Mouse (Mus musculus) kidney, embryonic 16.5 days (tissue): ENCODE measurements around the gene Slc47a1. TPM values are rescaled to one million over a fixed set of nuclear protein-coding genes. Genes with fewer than 3 reads are reported as not detected.
"Not testable (repeated sequence)": the region's sequence is repeated elsewhere in the genome, so short reads cannot be mapped to it uniquely, and the experiment has no call there.

Experiments
- ATAC-seq: fragments of 200-750 bp; cut with Nextera tagmentation; 2 replicates; pipeline ENCODE4 v1.8.0; 2017; ENCODE audit warnings: moderate TSS enrichment; ENCODE audit not compliant: low FRiP score, low TSS enrichment
- H3K27ac ChIP-seq: fragments of 300-500 bp; sonication (generic); 2 replicates; pipeline ENCODE4 v1.5.1; 2014; ENCODE audit warnings: low read length
- H3K27me3 ChIP-seq: fragments of 300-500 bp; sonication (generic); 2 replicates; pipeline ENCODE4 v1.6.1; 2014; ENCODE audit warnings: low read length, control low read depth, mixed read lengths; ENCODE audit not compliant: insufficient read depth
- H3K36me3 ChIP-seq: fragments of 300-500 bp; sonication (generic); 2 replicates; pipeline ENCODE4 v1.6.1; 2014; ENCODE audit warnings: low read length, control low read depth, mixed read lengths; ENCODE audit not compliant: insufficient read depth
- H3K4me1 ChIP-seq: fragments of 300-500 bp; sonication (generic); 2 replicates; pipeline ENCODE4 v1.6.1; 2014; ENCODE audit warnings: low read length, control low read depth, mixed read lengths; ENCODE audit not compliant: insufficient read depth
- H3K4me2 ChIP-seq: fragments of 300-500 bp; sonication (generic); replicated peaks from 2 replicates; pipeline ENCODE4 v1.6.1; 2014; ENCODE audit warnings: low read depth, low read length
- H3K4me3 ChIP-seq: fragments of 300-500 bp; sonication (generic); 2 replicates; pipeline ENCODE4 v1.5.1; 2014; ENCODE audit warnings: mild to moderate bottlenecking, low read length
- H3K9ac ChIP-seq: fragments of 300-500 bp; sonication (generic); replicated peaks from 2 replicates; pipeline ENCODE4 v1.6.1; 2014; ENCODE audit warnings: low read length
- H3K9me3 ChIP-seq: fragments of 300-500 bp; sonication (generic); 2 replicates; pipeline ENCODE4 v1.6.1; 2016; ENCODE audit warnings: low read length, control low read depth
- WGBS: fragments of 180-500 bp; shearing (Covaris S2); extraction: QIAGEN DNeasy Blood & Tissue Kit; methylation state at CpG from one replicate; pipeline ENCODE4 v1.1.7; 2014; 5-methylcytosine and 5-hydroxymethylcytosine counted together
- polyA plus RNA-seq: library from polyadenylated mRNA; unstranded; fragments of >200 nt; fragmentation: Nextera tagmentation; extraction: Ambion mirVana; gene quantifications from 2 replicates; pipeline ENCODE4 v1.2.1, GENCODE M21; 2015

Slc47a1 gene
- polyA plus RNA-seq, result 39.5 and 48.8 TPM in 2 replicates

DNA sequence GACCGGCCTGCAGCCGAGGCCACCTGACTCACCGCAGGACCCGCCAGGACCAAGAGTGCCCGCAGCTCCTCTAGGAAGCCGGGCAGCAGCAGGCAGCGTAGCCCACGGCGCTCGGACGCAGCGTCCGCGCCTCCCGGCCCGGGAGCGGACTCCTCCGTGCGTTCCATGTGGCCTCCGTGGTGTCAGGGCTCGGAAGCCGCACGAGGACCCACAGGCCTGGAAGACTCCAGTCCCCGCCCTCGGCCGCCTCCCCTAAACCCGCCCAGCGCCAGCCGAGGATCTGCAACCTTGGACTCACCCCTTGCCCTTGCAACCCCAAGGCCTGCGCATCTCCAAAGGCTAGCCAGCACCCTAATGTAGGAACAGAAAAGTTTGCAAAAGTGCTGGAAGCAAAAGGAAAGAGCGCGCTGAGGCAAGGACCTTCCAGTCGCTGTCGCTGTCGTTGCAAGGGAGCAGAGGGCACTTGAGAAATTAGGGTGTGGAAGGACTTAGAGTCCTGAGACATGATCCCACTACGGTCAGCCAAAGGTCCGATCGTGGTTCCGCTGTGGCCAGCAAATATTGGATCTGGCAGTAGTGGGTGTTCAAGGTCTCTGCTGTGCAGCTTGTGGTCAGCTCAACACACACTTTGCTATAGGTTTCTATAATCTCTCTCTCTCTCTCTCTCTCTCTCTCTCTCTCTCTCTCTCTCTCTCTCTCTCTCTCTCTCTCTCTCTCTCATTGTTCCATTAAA is at the start of gene Slc47a1:
TSS of gene Slc47a1 (minus strand) at position 465 of the 733 bp plus-strand sequence.
- Histone ChIP-seq H3K27me3 (peaks cover 38% of the 10 kb centered on the region), H3K27ac (no peak within 1 kb of the TSS), H3K36me3 (no peaks in the 10 kb centered on the region), H3K9me3 (no peaks in the 10 kb centered on the region), H3K4me1 (peaks cover 9% of the 10 kb centered on the region; the same call in 1 of the 2 replicates), H3K4me3 (peak within 1 kb of the TSS; percentile 45), H3K9ac (peak within 1 kb of the TSS; percentile 66), H3K4me2 (peak within 1 kb of the TSS; percentile 65)
- WGBS, result 13% methylated on average over 39 of the region's 39 CpGs
- peak; percentile 61; the same call in 1 of the 2 replicates for ATAC-seq

DNA sequence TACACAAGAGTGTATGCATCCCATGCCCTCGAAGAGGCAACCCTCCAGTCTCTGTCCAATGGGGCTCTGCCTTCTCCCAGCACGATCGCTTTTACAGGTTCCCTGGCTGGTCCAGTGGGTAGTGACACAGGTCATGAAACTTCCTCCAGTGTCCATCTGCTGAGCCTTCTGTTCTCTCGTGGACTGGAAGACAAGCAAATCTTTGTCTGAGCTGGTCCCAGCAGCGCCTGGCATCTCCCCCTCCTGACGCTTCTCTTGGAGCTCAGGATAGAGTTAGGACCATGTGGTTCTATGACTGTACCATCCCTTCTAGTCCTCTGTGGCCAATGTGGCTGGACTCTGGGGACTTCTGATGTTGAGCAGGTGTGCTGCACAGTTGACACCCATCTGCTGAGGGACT is 41.1 kb upstream of the Slc47a1 start:
- H3K27ac ChIP-seq, result no peak overlapping the region
- 84% methylated on average over 6 of the region's 6 CpGs for WGBS
- no peaks in the 10 kb centered on the region for H3K36me3 ChIP-seq
- no peak overlapping the region for H3K4me3 ChIP-seq
- H3K9me3 ChIP-seq, result peaks cover 5% of the 10 kb centered on the region; the same call in 1 of the 2 replicates
- H3K9ac ChIP-seq, result no peak overlapping the region
- no peaks in the 10 kb centered on the region for H3K27me3 ChIP-seq
- ATAC-seq, result no peak
- H3K4me2 ChIP-seq, result no peak overlapping the region
- no peaks in the 10 kb centered on the region for H3K4me1 ChIP-seq

DNA sequence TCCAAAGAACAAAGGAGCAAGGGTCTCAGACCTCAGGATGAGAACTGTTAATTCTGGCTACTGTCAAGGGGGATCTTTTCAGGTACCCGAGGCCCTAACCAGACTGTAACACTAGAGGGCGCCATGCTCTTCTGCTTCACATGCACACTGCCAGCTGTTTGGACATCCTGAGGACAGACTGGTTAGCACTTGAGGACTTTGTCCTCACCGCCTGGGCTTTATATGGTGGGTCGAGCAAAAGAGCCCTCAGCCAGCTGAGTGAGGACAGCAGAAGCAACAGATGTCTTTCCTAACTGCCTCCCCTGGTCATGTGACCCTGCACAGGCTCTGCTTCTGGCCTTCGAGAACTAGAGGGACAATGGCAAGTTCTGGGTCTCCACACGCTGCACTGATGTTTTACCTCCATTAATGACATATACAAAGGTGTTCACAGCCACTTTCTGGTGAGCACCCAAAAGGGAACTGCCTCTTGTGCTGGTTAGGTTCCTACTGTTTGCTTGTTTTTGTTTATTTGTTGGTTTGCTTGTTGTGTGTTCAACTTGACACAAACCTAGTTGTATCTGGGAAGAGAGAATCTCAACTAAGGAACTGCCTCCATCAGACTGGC is 39.9 kb upstream of the Slc47a1 start:
- H3K9ac ChIP-seq, result no peak overlapping the region
- WGBS, result 25% methylated on average over 6 of the region's 6 CpGs
- H3K27ac ChIP-seq, result no peak overlapping the region

DNA sequence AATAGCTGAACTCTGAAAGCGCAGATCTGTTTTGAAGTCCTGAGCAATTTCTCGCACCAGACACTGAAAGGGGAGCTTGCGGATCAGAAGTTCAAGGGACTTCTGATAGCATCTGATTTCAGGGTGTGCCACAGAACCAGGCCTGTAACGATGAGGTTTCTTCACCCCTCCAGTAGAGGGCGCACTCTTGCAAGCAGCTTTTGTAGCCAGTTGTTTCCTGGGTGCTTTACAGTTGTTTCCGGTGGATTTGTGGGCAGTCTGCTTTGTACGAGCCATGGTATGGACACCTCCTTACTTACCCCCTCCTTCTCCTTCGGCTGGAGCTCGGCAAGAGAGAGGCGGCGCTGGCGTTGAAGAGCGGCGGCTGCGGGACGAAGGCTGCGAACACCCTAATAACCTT is 38.4 kb upstream of the Slc47a1 start:
- not testable (repeated sequence) for H3K27me3 ChIP-seq, H3K4me3 ChIP-seq, H3K4me2 ChIP-seq, H3K27ac ChIP-seq, H3K9me3 ChIP-seq, H3K36me3 ChIP-seq, ATAC-seq, H3K4me1 ChIP-seq, H3K9ac ChIP-seq
- 84% methylated on average over 17 of the region's 17 CpGs for WGBS

More for the DNA sequence above, 39.9 kb upstream of the Slc47a1 start:
- ATAC-seq, result peak; percentile 92
- H3K9me3 ChIP-seq, result peaks cover 5% of the 10 kb centered on the region; the same call in 1 of the 2 replicates
- H3K4me1 ChIP-seq, result no peaks in the 10 kb centered on the region
- H3K36me3 ChIP-seq, result no peaks in the 10 kb centered on the region
- no peaks in the 10 kb centered on the region for H3K27me3 ChIP-seq
- H3K4me3 ChIP-seq, result no peak overlapping the region
- H3K4me2 ChIP-seq, result no peak overlapping the region

DNA sequence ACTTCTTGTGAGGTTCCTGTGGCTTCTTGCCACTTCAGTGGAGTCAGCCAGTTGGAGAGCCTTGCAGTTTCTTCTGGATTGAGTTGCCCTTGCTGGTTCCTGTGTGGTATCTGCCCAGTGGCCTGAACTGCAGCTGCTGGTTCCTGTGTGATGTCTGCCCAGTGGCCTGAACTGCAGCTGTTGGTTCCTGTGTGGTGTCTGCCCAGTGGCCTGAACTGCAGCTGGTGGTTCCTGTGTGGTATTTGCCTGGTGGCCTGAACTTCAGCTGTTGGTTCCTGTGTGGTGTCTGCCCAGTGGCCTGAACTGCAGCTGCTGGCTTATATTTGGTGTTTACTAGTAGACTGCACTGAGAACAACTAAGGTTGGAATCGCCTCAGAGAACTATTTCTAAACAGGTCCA is 37.3 kb upstream of the Slc47a1 start:
- WGBS, result 91% methylated on average over 1 of the region's 1 CpGs
- Histone ChIP-seq H3K9me3 (peaks cover 5% of the 10 kb centered on the region; the same call in 1 of the 2 replicates), H3K4me1 (no peaks in the 10 kb centered on the region), H3K27ac (no peak overlapping the region), H3K9ac (no peak overlapping the region), H3K4me3 (no peak overlapping the region), H3K4me2 (no peak overlapping the region), H3K27me3 (no peaks in the 10 kb centered on the region), H3K36me3 (no peaks in the 10 kb centered on the region)
- no peak for ATAC-seq

DNA sequence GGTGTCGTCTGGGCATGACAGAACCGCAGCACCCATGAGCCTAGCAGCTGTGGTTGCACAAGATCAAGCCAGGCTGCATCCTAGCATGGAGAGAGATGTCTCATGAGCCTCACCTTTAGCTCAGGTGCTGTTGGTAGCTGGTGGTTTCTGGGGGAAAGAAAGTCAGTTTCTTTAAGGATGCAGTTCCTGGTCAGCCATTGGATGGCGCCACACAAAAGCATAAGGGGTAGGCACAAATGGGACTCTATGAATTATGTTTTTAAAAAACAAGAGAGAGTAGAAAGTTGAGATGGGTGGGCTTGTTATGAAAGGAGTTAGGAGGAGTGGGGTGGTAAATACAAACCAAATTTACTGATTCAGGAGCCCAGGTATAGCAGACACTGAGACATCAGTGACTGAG is 36.4 kb upstream of the Slc47a1 start:
- Histone ChIP-seq H3K27ac (no peak overlapping the region), H3K9ac (no peak overlapping the region), H3K36me3 (no peaks in the 10 kb centered on the region), H3K4me2 (no peak overlapping the region), H3K4me1 (no peaks in the 10 kb centered on the region; the same call in 1 of the 2 replicates), H3K9me3 (0 out of 2 replicates have a peak, but pooled peaks cover under 1% of the 10 kb centered on the region), H3K4me3 (no peak overlapping the region), H3K27me3 (no peaks in the 10 kb centered on the region)
- WGBS, result 84% methylated on average over 3 of the region's 3 CpGs
- ATAC-seq, result no peak

DNA sequence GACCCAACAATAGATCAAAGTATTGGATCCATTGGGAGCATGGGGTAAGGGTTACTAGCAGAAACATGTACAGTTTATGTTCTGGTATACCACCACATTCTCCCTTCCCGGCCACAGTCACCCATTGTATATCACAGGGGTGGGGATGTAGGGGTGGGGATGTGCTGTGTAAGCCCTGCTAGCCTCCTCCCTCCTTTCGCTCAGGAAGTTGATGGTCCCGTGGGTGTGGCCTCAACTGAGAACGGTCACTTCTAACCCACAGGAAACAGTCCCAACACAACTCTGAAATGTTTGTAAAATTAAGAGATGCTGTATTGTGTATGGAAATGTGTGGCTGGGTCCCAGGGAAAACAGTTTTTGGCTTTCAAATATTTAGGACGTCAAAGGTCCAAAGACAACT is 35.3 kb upstream of the Slc47a1 start:
- Histone ChIP-seq H3K4me2 (no peak overlapping the region), H3K9ac (no peak overlapping the region), H3K27me3 (no peaks in the 10 kb centered on the region), H3K4me1 (no peaks in the 10 kb centered on the region; the same call in 1 of the 2 replicates), H3K27ac (no peak overlapping the region), H3K36me3 (no peaks in the 10 kb centered on the region), H3K9me3 (no peaks in the 10 kb centered on the region), H3K4me3 (no peak overlapping the region)
- 63% methylated on average over 5 of the region's 5 CpGs for WGBS
- ATAC-seq, result no peak

DNA sequence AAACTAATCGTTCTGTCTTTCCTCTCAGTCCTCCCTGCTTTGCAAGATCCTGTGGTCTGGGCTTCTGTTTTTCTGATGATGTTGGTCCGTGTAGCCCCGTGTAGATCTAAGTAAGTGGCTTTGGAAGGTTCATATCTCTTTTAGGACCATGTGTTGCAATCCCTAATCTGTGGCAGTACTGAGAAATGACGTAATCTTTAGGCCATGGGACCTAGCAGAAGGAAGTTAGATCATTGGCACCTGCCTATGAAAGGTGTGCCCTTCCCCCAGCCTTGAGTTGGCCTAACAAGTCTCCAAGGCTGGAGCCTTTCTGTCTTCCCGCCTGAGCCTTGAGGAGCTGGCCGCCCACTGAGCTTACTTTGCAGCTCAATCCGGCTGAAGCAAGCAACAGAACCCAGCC is 33.7 kb upstream of the Slc47a1 start:
- ATAC-seq, result no peak
- peaks cover 5% of the 10 kb centered on the region; the same call in 1 of the 2 replicates for H3K4me1 ChIP-seq
- H3K27me3 ChIP-seq, result no peaks in the 10 kb centered on the region
- WGBS, result 48% methylated on average over 7 of the region's 7 CpGs
- H3K9me3 ChIP-seq, result no peaks in the 10 kb centered on the region
- no peak overlapping the region for H3K27ac ChIP-seq
- no peak overlapping the region for H3K9ac ChIP-seq
- no peak overlapping the region for H3K4me2 ChIP-seq
- H3K4me3 ChIP-seq, result no peak overlapping the region
- no peaks in the 10 kb centered on the region for H3K36me3 ChIP-seq

DNA sequence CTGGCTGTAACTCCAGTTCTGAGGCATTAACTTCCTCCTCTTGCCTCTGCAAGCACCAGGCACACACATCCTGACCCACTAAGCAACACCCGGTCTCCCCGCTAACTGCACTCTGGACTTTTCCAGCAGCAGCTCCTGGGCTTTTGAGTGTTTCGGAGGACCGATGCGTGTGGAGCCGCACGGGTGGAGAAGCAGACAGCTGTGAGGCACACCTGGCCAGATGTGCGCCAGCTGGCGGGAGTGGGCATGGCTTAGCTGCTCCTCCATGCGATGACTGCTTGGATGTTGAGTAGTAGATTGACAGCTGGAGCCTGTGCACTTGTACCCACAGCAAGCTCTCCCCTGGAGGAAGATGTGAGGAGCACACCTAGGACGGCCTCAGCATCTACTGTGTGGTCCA is 33.1 kb upstream of the Slc47a1 start:
- H3K4me2 ChIP-seq, result no peak overlapping the region
- H3K36me3 ChIP-seq, result no peaks in the 10 kb centered on the region
- no peak for ATAC-seq
- H3K27me3 ChIP-seq, result no peaks in the 10 kb centered on the region
- no peak overlapping the region for H3K9ac ChIP-seq
- no peaks in the 10 kb centered on the region for H3K9me3 ChIP-seq
- WGBS, result 83% methylated on average over 11 of the region's 11 CpGs
- no peak overlapping the region for H3K27ac ChIP-seq
- no peak overlapping the region for H3K4me3 ChIP-seq
- H3K4me1 ChIP-seq, result peaks cover 5% of the 10 kb centered on the region; the same call in 1 of the 2 replicates

DNA sequence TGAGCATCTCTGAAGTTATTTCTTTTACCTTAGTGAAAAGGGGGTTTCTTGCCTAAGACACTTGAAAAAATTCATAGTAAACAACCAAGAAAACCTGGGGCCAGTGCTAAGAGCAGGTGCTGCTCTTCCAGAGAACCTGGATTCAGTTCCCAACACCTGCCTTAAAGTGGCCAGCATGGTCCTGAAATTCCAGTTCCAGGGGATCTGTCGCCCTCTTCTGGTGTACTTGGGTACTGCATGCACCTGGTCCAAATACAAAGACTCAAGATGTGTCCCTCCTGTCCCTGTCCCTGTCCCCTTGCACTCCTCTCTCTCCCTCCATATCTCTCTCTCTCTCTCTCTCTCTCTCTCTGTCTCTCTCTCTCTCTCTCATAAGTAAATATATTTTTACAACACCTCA is 32.0 kb upstream of the Slc47a1 start:
- Histone ChIP-seq H3K4me2 (no peak overlapping the region), H3K9me3 (no peaks in the 10 kb centered on the region), H3K27me3 (no peaks in the 10 kb centered on the region), H3K27ac (no peak overlapping the region), H3K36me3 (no peaks in the 10 kb centered on the region), H3K4me3 (no peak overlapping the region), H3K9ac (no peak overlapping the region), H3K4me1 (peaks cover 5% of the 10 kb centered on the region; the same call in 1 of the 2 replicates)
- ATAC-seq, result 0 out of 2 replicates have a peak, but pooled peaks have one; percentile 9
- WGBS, result 8% methylated on average over 1 of the region's 1 CpGs
